Mouse (Mus musculus) telencephalon, adult 2 months (tissue): Measurements from ENCODE around the gene Pdcd5.

ENCODE experiments used
- DNase-seq: peaks from one replicate; pipeline ENCODE4 v3.0.0-alpha.2; 2011; ENCODE audit warnings: low read depth, low spot score

Gene Pdcd5

GRCm38 (mm10) chr7:35646317-35647081 lies 822 bp downstream of the Pdcd5 start:
- no peak for DNase-seq

GRCm38 (mm10) chr7:35640072-35640471 lies 7.2 kb downstream of the Pdcd5 start:
- DNase-seq = no peak

GRCm38 (mm10) chr7:35636874-35637273 lies 10.4 kb downstream of the Pdcd5 start:
- peak; percentile 27 for DNase-seq

- DNase-seq = no peak
These were observed 11.1 kb downstream of the Pdcd5 start for GRCm38 (mm10) chr7:35636229-35636628.

- DNase-seq = no peak
These were observed 18.8 kb downstream of the Pdcd5 start for GRCm38 (mm10) chr7:35628496-35628895.

GRCm38 (mm10) chr7:35627371-35627770 lies 19.9 kb downstream of the Pdcd5 start:
- no peak for DNase-seq

- DNase-seq = no peak
These were observed 21.3 kb downstream of the Pdcd5 start for GRCm38 (mm10) chr7:35626038-35626437.

- no peak for DNase-seq
These were observed 24.7 kb downstream of the Pdcd5 start for GRCm38 (mm10) chr7:35622626-35623025.

GRCm38 (mm10) chr7:35617513-35617912 lies 29.8 kb downstream of the Pdcd5 start:
- no peak for DNase-seq

GRCm38 (mm10) chr7:35609245-35609644 lies 38.1 kb downstream of the Pdcd5 start:
- DNase-seq = no peak

- no peak for DNase-seq
These were observed 40.5 kb downstream of the Pdcd5 start for GRCm38 (mm10) chr7:35606816-35607215.

GRCm38 (mm10) chr7:35602766-35603165 lies 44.6 kb downstream of the Pdcd5 start:
- no peak for DNase-seq

GRCm38 (mm10) chr7:35601106-35601505 lies 46.2 kb downstream of the Pdcd5 start:
- DNase-seq = no peak

GRCm38 (mm10) chr7:35600031-35600430 lies 47.3 kb downstream of the Pdcd5 start:
- no peak for DNase-seq

- peak; percentile 52 for DNase-seq
These were observed 47.8 kb downstream of the Pdcd5 start for GRCm38 (mm10) chr7:35599492-35599891.

- no peak for DNase-seq
These were observed 53.0 kb downstream of the Pdcd5 start for GRCm38 (mm10) chr7:35594311-35594710.
